Mouse (Mus musculus) E14TG2a.4 (cell line): ENCODE results near the gene Pik3ip1.

Experiments
- CTCF ChIP-seq: conservative IDR thresholded peaks from 2 replicates; pipeline ENCODE4 v1.5.1; 2014; ENCODE audit warnings: low read length
- NANOG ChIP-seq: IDR thresholded peaks from 2 replicates; pipeline ENCODE4 v1.6.1; 2014; ENCODE audit warnings: borderline replicate concordance, low read length, mixed read lengths
- POU5F1 ChIP-seq: IDR thresholded peaks from 2 replicates; pipeline ENCODE4 v1.6.1; 2014; ENCODE audit warnings: low read length, borderline replicate concordance

GRCm38 (mm10) chr11:3392526-3392925, 62.3 kb downstream of the Pik3ip1 start:
- TF ChIP-seq CTCF (no peak), POU5F1 (no peak), NANOG (no peak)
